Mouse (Mus musculus) liver, embryonic 16.5 days (tissue): ENCODE measurements at regions not wholly inside any gene's neighbourhood (a gene's known extent, or its start where the extent isn't known, plus 50 kb on each side); places are given as distances from the start of the nearest gene placed in this dataset.

Experiments used
- ATAC-seq: fragments of 200-750 bp; cut with Nextera tagmentation; 2 replicates; pipeline ENCODE4 v1.8.0; 2017; ENCODE audit warnings: low read depth, mild to moderate bottlenecking, moderate number of reproducible peaks, moderate library complexity
- H3K27ac ChIP-seq: fragments of 300-500 bp; sonication (generic); 2 replicates; pipeline ENCODE4 v1.5.1; 2014; ENCODE audit warnings: mild to moderate bottlenecking, low read length
- H3K27me3 ChIP-seq: fragments of 300-500 bp; sonication (generic); 2 replicates; pipeline ENCODE4 v1.6.1; 2014; ENCODE audit warnings: low read depth, low read length, mixed read lengths; ENCODE audit not compliant: control insufficient read depth, insufficient read depth
- H3K36me3 ChIP-seq: fragments of 300-500 bp; sonication (generic); 2 replicates; pipeline ENCODE4 v1.6.1; 2014; ENCODE audit warnings: mild to moderate bottlenecking; ENCODE audit not compliant: control insufficient read depth, insufficient read depth
- H3K4me1 ChIP-seq: fragments of 300-500 bp; sonication (generic); 2 replicates; pipeline ENCODE4 v1.6.1; 2014; ENCODE audit warnings: low read depth, low read length, mixed read lengths; ENCODE audit not compliant: control insufficient read depth
- H3K4me2 ChIP-seq: fragments of 300-500 bp; sonication (generic); 2 replicates; pipeline ENCODE4 v1.6.1; 2014; ENCODE audit warnings: low read depth, low read length, mixed read lengths
- H3K4me3 ChIP-seq: fragments of 300-500 bp; sonication (generic); 2 replicates; pipeline ENCODE4 v1.5.1; 2014; ENCODE audit warnings: low read depth, mild to moderate bottlenecking, low read length
- H3K9ac ChIP-seq: fragments of 300-500 bp; sonication (generic); 2 replicates; pipeline ENCODE4 v1.6.1; 2014; ENCODE audit warnings: low read depth, low read length
- H3K9me3 ChIP-seq: fragments of 300-500 bp; sonication (generic); replicated peaks from 2 replicates; pipeline ENCODE4 v1.6.1; 2016; ENCODE audit warnings: low read length; ENCODE audit not compliant: control insufficient read depth
- WGBS: fragments of 180-500 bp; shearing (Covaris S2); extraction: QIAGEN DNeasy Blood & Tissue Kit; methylation state at CpG from one replicate; pipeline ENCODE4 v1.1.7; 2014; ENCODE audit not compliant: insufficient replicate concordance; 5-methylcytosine and 5-hydroxymethylcytosine counted together

DNA sequence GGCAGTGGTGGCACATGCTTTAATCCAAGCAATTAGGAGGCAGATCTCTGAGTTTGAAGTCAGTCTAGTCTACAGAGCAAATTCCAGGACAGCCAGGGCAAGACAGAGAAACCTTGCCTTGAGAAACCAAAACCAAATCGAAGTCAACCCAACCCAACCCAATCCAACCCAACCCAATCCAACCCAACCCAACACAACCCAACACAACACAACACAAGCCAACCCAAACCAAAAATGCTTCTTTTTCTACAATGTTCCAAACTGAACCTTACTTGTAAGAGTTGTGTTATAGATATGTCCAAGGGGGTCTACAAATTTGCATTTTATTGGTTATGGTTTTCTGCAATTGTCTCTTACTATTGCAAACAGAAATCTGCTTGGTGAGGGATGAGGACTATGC lies 52.8 kb upstream of the Chodl start:
- Histone ChIP-seq H3K4me1 (no peaks in the 10 kb centered on the region), H3K27me3 (no peaks in the 10 kb centered on the region), H3K36me3 (no peaks in the 10 kb centered on the region), H3K27ac (no peak overlapping the region), H3K4me3 (no peak overlapping the region), H3K4me2 (no peak overlapping the region), H3K9ac (no peak overlapping the region), H3K9me3 (no peaks in the 10 kb centered on the region)
- WGBS, result 36% methylated on average over 1 of the region's 1 CpGs
- ATAC-seq, result no peak

DNA sequence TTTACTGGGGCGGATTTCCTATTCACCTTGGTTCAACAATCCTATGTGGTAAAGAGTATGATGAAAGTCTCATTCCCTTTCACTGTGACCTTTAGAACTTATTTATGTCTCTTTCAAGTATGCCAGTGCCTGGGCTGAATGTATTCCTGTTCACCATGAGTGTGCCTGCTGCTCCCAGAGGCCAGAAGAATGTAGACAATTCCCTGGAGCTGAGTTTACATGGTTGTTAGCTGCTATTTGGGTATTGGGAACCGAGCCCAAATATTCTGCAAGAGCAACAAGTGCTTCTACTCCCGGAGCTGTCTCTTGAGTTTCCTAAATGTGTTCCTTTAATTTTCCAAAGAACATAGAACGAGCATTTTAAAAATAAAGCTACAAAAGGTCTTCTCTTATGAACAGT lies 71.7 kb upstream of the Chodl start:
- no peak for ATAC-seq
- no peak overlapping the region for H3K9ac ChIP-seq
- no peaks in the 10 kb centered on the region for H3K36me3 ChIP-seq
- no peak overlapping the region for H3K4me3 ChIP-seq
- H3K27me3 ChIP-seq, result no peaks in the 10 kb centered on the region
- 65% methylated on average over 4 of the region's 4 CpGs for WGBS
- H3K9me3 ChIP-seq, result no peaks in the 10 kb centered on the region
- H3K4me1 ChIP-seq, result no peaks in the 10 kb centered on the region
- H3K27ac ChIP-seq, result no peak overlapping the region
- no peak overlapping the region for H3K4me2 ChIP-seq

DNA sequence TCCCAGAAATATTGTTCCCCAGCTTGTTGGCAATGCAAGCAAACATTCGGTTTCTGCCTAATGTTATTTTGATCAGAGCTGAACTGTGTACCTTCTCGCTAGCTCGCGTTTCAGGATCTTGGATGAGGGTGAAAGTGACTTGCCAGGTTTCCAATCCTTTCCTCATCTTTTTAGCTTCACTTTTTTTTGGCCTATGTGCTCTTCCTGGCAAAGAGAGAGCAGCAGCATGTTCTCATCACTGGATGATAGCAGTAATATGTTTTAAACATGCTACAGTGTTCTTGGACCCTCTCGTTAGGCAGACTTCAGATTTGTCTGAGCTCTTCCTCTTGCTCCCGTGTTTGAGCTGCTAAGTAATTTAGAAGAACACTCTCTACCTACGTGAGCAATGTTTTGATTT lies 99.8 kb upstream of the Chodl start:
- Histone ChIP-seq H3K4me2 (no peak overlapping the region), H3K4me3 (no peak overlapping the region), H3K27me3 (no peaks in the 10 kb centered on the region), H3K27ac (no peak overlapping the region), H3K36me3 (no peaks in the 10 kb centered on the region), H3K9me3 (no peaks in the 10 kb centered on the region), H3K4me1 (no peaks in the 10 kb centered on the region), H3K9ac (no peak overlapping the region)
- ATAC-seq, result no peak
- WGBS, result 65% methylated on average over 7 of the region's 7 CpGs

DNA sequence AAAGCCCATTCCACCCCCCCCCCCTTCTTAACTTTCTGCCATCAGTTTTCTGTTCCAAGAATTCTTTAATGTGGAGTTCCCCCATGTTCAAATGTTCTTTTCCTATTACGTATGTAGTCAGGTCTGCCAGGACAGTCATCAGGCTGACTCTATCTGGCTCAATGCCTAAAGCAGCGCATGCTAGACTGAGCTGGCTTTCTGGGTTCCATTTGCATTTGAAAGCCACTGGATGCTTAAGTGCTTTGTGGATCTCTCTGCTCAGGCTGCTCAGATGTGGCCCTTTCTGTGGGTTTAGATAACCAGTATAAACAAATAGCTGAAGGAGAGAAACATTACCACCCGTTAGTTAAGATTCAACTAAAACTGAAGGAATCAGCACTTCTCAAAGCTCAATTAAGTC lies 103.0 kb upstream of the Chodl start:
- Histone ChIP-seq H3K27ac (no peak overlapping the region), H3K27me3 (no peaks in the 10 kb centered on the region), H3K36me3 (no peaks in the 10 kb centered on the region), H3K9ac (no peak overlapping the region), H3K4me3 (no peak overlapping the region), H3K4me1 (no peaks in the 10 kb centered on the region), H3K9me3 (no peaks in the 10 kb centered on the region), H3K4me2 (no peak overlapping the region)
- ATAC-seq, result no peak
- WGBS, result 38% methylated on average over 3 of the region's 3 CpGs

DNA sequence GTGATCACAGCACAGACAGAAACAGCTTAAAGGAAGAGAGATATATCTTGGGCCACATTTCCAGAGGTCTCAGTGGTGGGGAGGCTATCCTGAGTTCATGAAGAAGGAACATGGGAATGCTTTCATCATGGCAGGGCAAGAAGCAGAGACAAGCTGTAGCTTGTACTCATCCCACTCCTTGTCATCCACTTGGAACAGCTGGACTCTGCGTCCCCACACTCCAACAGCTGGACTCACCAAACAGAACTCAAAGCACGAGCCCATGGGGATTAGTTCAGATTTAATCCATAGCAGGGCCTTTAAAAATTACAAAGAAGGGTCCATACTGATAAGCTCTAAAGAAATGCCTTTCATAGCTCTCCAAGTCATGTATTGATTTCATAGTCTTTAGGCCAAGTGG lies 140.7 kb upstream of the Chodl start:
- no peak overlapping the region for H3K4me2 ChIP-seq
- no peak for ATAC-seq

DNA sequence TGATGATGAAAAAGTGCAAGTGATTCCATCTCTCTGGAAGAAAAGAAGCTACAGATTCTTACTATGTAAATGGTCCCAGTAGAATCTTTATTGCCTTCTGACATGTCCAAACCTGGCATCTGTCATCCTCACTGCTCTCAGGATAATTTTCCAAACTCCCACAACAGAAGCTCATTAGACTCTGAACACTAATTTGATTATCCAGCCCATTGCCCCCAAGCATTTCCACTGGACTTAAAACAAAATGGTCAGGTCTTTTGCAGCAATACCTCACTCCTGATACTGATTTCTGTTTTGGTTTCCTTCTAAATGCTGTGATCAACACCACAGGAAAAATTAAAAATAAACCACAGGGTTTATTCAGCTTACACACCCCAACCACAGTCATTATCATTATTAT lies 171.5 kb upstream of the Chodl start:
- Histone ChIP-seq H3K9me3 (no peaks in the 10 kb centered on the region), H3K27me3 (no peaks in the 10 kb centered on the region), H3K27ac (no peak overlapping the region), H3K36me3 (no peaks in the 10 kb centered on the region), H3K9ac (no peak overlapping the region), H3K4me2 (no peak overlapping the region), H3K4me1 (no peaks in the 10 kb centered on the region), H3K4me3 (no peak overlapping the region)
- no peak for ATAC-seq

More for the DNA sequence above, 140.7 kb upstream of the Chodl start:
- Histone ChIP-seq H3K27me3 (no peaks in the 10 kb centered on the region), H3K9me3 (no peaks in the 10 kb centered on the region), H3K4me3 (no peak overlapping the region), H3K4me1 (no peaks in the 10 kb centered on the region), H3K36me3 (no peaks in the 10 kb centered on the region), H3K9ac (no peak overlapping the region), H3K27ac (no peak overlapping the region)
- WGBS, result 47% methylated on average over 2 of the region's 2 CpGs

DNA sequence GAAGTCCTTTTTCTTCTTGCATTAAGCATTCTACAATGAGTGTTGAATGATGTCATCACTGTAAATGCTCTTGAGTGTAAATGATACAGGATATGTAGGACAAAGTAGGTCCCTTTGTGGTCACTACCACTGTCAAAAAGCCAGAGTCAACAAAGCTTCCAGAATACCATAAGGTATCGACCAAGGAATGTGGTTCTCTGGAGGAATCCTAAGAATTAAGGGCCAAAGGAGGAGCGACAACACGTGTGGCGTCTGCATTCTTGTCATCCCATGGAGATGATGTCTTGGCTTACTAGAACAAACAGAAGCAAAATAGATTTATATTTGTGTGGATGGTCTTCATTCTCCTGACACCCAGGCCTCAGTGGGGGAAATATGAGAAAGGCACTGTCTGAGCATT lies 161.4 kb upstream of the D16Ertd472e start:
- Histone ChIP-seq H3K4me2 (no peak overlapping the region), H3K4me1 (no peaks in the 10 kb centered on the region), H3K9ac (no peak overlapping the region), H3K27ac (no peak overlapping the region), H3K27me3 (no peaks in the 10 kb centered on the region), H3K9me3 (no peaks in the 10 kb centered on the region), H3K4me3 (no peak overlapping the region), H3K36me3 (no peaks in the 10 kb centered on the region)
- 60% methylated on average over 4 of the region's 4 CpGs for WGBS
- ATAC-seq, result no peak

DNA sequence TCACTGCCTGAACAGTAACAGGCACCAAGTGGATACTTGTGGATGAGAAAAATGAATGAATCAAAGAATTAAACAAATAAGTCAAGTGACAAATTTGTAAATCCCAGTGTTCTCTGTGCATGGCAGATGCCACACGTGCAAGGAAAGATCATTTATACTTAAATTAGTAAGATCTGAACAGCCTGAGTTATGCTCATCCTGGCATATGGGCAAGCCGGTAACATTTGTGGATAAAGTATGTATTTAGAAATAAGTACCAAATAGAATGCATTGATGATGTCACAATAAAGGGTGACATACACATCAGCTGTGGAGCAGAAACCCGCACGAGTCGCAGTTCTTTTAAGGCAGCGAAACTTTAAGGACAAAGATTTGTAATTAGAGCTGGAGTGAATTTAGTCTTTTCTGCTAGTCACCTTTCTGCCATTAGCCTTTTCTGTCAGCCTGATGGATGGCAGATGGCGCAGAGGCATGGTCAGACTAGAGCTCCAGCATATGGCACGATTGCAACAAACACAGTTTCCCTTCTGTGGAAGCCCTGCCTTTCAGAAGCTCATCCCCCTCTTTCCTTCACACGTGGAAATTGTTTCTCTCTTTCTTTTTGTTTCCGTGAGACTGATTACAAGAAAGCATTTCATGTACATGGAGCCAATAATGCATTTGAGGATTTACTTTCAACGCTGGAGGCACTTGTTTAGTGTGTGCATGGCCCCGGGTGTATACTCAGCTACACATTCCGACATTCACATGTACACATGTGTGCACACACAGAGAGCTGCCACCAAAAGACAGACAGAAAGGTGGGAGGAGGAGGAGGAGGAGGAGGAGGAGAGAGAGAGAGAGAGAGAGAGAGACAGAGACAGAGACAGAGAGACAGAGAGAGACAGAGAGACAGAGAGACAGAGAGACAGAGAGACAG lies 154.3 kb upstream of the D16Ertd472e start:
- no peak overlapping the region for H3K9ac ChIP-seq
- WGBS, result 68% methylated on average over 13 of the region's 13 CpGs
- no peak for ATAC-seq

DNA sequence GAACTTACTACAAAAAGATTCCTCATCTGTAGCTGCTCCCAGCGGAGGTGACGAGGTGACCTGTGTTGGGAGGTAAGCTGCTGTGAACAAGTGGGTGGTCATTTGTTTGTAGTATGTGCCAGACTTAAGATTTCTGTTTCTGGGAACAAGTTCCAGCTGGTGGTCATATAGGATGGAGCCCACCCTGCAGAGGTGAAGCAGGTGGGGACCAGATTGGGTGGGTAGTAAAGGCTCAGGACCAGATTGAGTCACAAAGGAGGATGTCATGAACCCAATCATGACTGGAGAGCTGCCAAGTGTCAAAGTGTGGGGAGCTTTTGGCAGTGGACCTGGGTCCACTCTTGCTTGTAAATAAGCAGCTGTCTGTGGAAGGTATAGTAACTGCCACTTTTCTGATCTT lies 149.0 kb upstream of the D16Ertd472e start:
- Histone ChIP-seq H3K36me3 (no peaks in the 10 kb centered on the region), H3K4me2 (no peak overlapping the region), H3K9ac (no peak overlapping the region), H3K4me1 (no peaks in the 10 kb centered on the region), H3K9me3 (no peaks in the 10 kb centered on the region), H3K4me3 (no peak overlapping the region), H3K27me3 (no peaks in the 10 kb centered on the region), H3K27ac (no peak overlapping the region)
- WGBS, result 64% methylated on average over 2 of the region's 2 CpGs
- ATAC-seq, result no peak

More for the DNA sequence above, 154.3 kb upstream of the D16Ertd472e start:
- H3K27me3 ChIP-seq, result no peaks in the 10 kb centered on the region
- no peaks in the 10 kb centered on the region for H3K9me3 ChIP-seq
- H3K4me3 ChIP-seq, result no peak overlapping the region
- H3K4me2 ChIP-seq, result no peak overlapping the region
- no peaks in the 10 kb centered on the region for H3K36me3 ChIP-seq
- H3K4me1 ChIP-seq, result no peaks in the 10 kb centered on the region
- H3K27ac ChIP-seq, result no peak overlapping the region
